Mouse (Mus musculus): Measurements from ENCODE around the gene Sbk2. TPM values are rescaled to one million over a fixed set of nuclear protein-coding genes. Genes with fewer than 3 reads are reported as not detected.
A peak's percentile ranks its signal among the peaks of the same experiment; 100 is the strongest.

Gene Sbk2
- polyA plus RNA-seq, 1 experiment, result 0.58 TPM

DNA sequence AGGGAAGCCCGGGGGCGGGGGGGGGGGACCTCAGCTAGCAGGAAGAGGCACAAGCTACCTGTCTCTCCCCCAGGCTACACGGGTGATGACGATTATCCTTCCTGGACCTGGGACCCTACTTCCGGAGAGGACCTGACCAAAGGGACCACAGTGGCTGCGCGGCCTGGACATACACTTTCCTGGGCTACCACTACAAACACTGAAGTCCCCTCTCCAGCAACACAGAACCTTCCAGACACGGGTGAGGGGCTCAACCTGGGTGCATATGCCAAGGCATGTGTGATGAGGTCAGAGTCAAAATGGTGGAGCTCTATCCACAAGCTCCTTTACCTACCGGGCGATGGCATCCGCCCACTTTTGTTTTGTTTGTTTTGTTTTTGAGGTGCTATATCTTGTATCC, 26.8 kb downstream of the Sbk2 start:
- Histone ChIP-seq H3K27ac (ENCODE audit: insufficient read depth, low read depth, low read length) (no peak overlapping the region), H3K4me1 (ENCODE audit: control insufficient read depth, insufficient read depth, low read length) (no peaks in the 10 kb centered on the region), H3K4me3 (ENCODE audit: insufficient read depth, low read length) (no peak overlapping the region)
- TF ChIP-seq CTCF (IDR thresholded peaks at IDR 0.05; ENCODE audit: low read depth, low read length) (no peak), POLR2A (IDR thresholded peaks at IDR 0.05; ENCODE audit: borderline replicate concordance, low read depth, low read length) (no peak)

DNA sequence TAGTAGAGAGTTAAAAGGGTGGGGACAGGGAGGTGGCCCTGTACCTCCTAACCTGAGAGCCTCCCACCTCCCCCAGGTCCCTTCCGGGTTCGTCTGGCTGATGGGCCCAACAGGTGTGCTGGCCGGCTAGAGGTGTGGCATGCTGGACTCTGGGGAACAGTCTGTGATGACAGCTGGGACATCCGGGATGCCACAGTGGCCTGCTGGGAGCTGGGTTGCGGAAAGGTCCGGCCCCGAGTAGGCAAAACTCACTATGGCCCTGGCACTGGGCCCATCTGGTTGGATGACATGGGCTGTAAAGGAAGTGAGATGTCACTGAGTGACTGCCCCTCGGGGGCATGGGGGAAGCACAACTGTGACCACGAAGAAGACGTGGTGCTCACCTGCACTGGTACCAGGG, 27.4 kb downstream of the Sbk2 start:
- no peak for TF ChIP-seq CTCF (IDR thresholded peaks at IDR 0.05; ENCODE audit: low read depth, low read length)
- TF ChIP-seq POLR2A (IDR thresholded peaks at IDR 0.05; ENCODE audit: borderline replicate concordance, low read depth, low read length), result no peak
- Histone ChIP-seq H3K27ac (ENCODE audit: insufficient read depth, low read depth, low read length) (no peak overlapping the region), H3K4me3 (ENCODE audit: insufficient read depth, low read length) (no peak overlapping the region), H3K4me1 (ENCODE audit: control insufficient read depth, insufficient read depth, low read length) (no peaks in the 10 kb centered on the region)

DNA sequence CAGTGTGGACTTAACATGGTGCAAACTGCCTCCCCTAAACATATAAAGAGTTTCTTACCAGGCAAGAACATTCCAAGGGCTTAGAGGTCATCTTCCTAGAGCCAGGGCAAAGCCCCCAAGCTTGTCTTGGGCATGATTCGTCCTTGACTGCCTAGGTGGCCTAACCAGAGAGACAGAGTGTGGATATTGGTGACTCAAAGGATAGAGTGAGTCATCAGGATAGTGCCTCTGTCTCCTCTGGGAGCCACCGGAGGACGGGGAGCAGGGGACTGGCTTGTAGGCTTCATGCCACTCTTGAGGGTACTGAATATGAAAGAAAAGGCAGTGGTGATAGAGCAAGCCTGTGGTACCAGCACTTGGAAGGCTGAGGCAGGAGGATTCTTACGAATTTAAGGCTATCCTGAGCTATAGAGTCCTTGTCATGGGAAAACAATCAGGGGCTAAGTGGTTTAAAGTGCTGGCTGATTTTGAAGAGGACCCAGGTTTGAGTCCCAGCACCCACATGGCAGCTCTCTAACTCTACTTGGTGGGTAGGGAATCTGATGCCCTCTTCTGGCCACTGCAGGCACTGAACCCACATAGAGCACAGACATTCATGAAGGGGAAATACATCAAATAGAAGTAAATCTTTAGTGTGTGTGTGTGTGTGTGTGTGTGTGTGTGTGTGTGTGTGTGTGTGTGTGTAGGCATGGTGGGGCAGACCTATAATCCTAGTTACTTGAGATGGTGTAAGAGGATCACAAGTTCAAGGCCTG, 29.9 kb downstream of the Sbk2 start:
- no peaks in the 10 kb centered on the region for H3K4me1 ChIP-seq (ENCODE audit: control insufficient read depth, insufficient read depth, low read length)
- no peak for TF ChIP-seq POLR2A (IDR thresholded peaks at IDR 0.05; ENCODE audit: borderline replicate concordance, low read depth, low read length)
- no peak for TF ChIP-seq CTCF (IDR thresholded peaks at IDR 0.05; ENCODE audit: low read depth, low read length)
- H3K4me3 ChIP-seq (ENCODE audit: insufficient read depth, low read length), result no peak overlapping the region
- H3K27ac ChIP-seq (ENCODE audit: insufficient read depth, low read depth, low read length), result no peak overlapping the region

DNA sequence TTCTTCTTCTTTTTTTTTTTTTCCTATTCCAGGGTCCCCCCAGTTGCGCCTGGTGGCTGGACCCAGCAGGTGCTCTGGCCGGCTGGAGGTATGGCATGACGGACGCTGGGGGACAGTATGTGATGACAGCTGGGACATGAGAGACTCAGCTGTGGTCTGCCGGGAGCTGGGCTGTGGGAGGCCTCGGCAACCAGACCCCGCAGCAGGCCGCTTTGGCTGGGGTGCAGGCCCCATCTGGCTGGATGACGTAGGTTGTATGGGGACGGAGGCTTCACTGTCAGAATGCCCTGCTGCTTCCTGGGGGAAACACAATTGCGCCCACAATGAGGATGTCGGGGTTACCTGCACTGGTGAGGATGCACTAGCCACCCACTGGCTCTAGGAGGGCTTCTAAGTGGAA, 31.1 kb downstream of the Sbk2 start:
- no peak overlapping the region for H3K27ac ChIP-seq (ENCODE audit: insufficient read depth, low read depth, low read length)
- TF ChIP-seq POLR2A (IDR thresholded peaks at IDR 0.05; ENCODE audit: borderline replicate concordance, low read depth, low read length) (no peak), CTCF (IDR thresholded peaks at IDR 0.05; ENCODE audit: low read depth, low read length) (no peak)
- H3K4me3 ChIP-seq (ENCODE audit: insufficient read depth, low read length), result no peak overlapping the region
- no peaks in the 10 kb centered on the region for H3K4me1 ChIP-seq (ENCODE audit: control insufficient read depth, insufficient read depth, low read length)

DNA sequence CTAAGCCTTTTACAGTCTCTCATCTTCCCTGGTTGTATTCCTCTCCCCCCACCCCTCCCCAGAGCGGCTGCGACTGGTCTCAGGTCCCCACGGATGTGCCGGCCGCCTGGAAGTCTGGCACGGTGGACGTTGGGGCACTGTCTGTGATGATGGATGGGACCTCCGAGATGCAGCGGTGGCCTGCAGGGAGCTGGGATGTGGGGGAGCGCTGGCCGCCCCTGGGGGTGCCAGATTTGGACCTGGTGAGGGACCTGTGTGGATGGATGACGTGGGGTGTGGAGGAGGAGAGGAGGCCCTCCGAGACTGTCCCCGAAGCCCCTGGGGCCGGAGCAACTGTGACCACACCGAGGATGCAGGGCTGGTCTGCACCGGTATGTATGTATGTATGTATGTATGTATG, 35.9 kb downstream of the Sbk2 start:
- H3K27ac ChIP-seq (ENCODE audit: insufficient read depth, low read depth, low read length), result no peak overlapping the region
- peaks cover 16% of the 10 kb centered on the region for H3K4me1 ChIP-seq (ENCODE audit: control insufficient read depth, insufficient read depth, low read length)
- TF ChIP-seq POLR2A (IDR thresholded peaks at IDR 0.05; ENCODE audit: borderline replicate concordance, low read depth, low read length) (no peak), CTCF (IDR thresholded peaks at IDR 0.05; ENCODE audit: low read depth, low read length) (no peak)
- H3K4me3 ChIP-seq (ENCODE audit: insufficient read depth, low read length), result no peak overlapping the region

DNA sequence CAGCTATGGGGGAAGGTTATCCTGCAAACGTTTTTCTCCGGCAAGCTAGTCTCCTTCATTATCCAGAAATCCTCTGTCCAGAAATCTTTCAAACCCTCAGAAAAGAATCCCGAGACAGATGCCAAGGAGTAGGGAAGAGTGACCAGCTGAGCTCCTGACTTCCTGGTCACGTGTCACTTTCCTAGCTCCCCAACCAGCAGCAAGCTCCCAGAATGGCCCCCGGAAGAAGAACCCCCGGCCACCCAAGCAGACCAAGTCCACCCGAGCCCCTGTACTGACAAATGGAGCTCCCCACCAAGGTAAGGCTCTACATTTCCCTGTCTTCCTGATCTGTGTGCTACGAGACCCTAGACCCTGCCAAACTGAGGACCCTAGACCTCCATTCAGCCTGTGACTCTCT, 36.5 kb downstream of the Sbk2 start:
- no peak overlapping the region for H3K4me3 ChIP-seq (ENCODE audit: insufficient read depth, low read length)
- TF ChIP-seq CTCF (IDR thresholded peaks at IDR 0.05; ENCODE audit: low read depth, low read length) (no peak), POLR2A (IDR thresholded peaks at IDR 0.05; ENCODE audit: borderline replicate concordance, low read depth, low read length) (no peak)
- no peak overlapping the region for H3K27ac ChIP-seq (ENCODE audit: insufficient read depth, low read depth, low read length)
- H3K4me1 ChIP-seq (ENCODE audit: control insufficient read depth, insufficient read depth, low read length), result peaks cover 16% of the 10 kb centered on the region

DNA sequence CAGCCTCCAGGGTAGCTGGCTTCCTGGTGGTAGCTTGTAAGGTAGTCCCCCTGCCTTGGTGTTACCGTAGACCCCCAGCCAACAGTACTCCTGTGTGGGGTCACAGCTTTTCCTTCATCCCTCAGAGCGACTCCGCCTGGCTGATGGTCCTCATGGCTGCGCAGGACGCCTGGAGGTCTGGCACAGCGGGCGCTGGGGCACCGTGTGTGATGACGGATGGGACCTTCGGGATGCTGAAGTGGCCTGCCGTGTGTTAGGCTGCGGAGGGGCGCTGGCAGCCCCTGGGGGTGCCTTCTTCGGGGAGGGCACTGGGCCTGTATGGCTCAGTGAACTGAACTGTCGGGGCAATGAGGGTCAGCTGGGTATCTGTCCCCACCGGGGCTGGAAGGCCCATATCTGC, 37.4 kb downstream of the Sbk2 start:
- H3K27ac ChIP-seq (ENCODE audit: insufficient read depth, low read depth, low read length), result no peak overlapping the region
- TF ChIP-seq POLR2A (IDR thresholded peaks at IDR 0.05; ENCODE audit: borderline replicate concordance, low read depth, low read length), result no peak
- TF ChIP-seq CTCF (IDR thresholded peaks at IDR 0.05; ENCODE audit: low read depth, low read length), result no peak
- peaks cover 19% of the 10 kb centered on the region for H3K4me1 ChIP-seq (ENCODE audit: control insufficient read depth, insufficient read depth, low read length)
- no peak overlapping the region for H3K4me3 ChIP-seq (ENCODE audit: insufficient read depth, low read length)

DNA sequence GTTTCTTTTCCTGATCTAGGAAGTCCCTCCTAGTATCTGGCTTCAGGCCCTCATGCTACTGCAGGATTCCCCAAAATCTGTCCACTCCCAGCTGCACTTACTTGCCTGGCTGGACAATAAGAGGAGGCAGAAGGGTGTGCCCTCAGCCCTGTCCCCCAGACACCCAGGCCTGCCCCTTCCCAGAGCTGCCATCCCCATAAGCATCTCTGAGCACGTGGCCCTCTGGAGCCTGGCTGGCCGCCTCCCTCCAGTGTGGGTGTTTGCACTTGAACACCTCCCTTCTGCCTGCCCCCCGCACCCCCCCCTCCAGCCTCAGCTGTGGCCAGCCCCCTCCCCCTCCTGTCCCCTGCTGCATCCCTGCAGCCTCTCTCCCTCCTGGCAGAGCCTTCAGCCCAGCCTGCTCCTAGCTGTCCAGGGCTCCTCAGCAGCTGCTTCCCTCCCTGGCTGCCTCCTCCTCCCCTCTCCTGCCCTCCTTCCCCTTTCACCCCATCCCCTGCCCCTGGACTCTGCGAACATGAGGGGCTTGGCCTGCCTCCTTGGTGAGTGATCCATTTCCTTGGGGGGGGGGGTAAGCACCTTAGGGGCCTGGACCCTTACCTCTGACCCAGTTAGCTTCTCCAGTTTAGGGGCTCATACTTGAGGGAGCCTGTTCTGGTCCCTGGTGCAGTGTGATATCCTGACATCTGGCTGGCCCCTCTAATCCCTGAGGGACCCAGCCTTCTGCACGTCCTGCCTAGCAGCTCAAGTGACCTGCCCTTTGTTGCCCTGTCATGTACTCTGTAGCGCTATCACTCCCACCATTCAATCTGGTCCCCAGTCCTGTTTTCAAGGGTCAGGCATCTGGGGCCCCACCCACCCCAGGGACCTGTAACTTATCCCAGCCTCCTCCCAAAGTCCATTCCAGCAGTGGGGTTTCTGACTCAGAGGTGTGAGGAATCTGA, 38.5 kb downstream of the Sbk2 start, which contains the start of gene Ssc5d:
TSS of gene Ssc5d (plus strand) at position 345 of the 941 bp plus-strand sequence.
- H3K4me1 ChIP-seq (ENCODE audit: control insufficient read depth, insufficient read depth, low read length), result peaks cover 27% of the 10 kb centered on the region
- H3K4me3 ChIP-seq (ENCODE audit: insufficient read depth, low read length), result peak within 1 kb of the TSS; percentile 33
- H3K27ac ChIP-seq (ENCODE audit: insufficient read depth, low read depth, low read length), result peak within 1 kb of the TSS; percentile 82
- no peak for TF ChIP-seq POLR2A (IDR thresholded peaks at IDR 0.05; ENCODE audit: borderline replicate concordance, low read depth, low read length)
- TF ChIP-seq CTCF (IDR thresholded peaks at IDR 0.05; ENCODE audit: low read depth, low read length), result no peak

DNA sequence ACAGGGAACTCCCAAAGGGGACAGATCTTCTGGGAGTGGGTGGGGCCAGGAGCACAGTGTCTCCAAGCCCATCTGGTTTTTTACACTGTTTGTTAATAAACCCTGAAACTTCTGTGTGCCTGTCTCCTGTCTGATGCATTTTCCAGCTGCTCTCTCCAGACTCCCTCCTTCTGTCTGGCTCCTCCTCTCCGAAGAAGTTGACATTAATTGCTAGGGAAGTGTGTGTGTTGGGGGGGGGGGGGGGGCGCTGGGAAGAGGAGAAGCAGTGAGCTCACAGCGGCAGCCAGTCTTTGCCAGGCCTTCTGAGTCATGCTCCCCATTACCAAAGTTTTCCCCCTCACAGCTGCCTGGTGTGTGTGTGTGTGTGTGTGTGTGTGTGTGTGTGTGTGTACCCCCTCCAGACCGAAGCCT, 39.3 kb downstream of the Sbk2 start:
- H3K27ac ChIP-seq (ENCODE audit: insufficient read depth, low read depth, low read length), result peak overlapping the region; percentile 82
- peak overlapping the region; percentile 33 for H3K4me3 ChIP-seq (ENCODE audit: insufficient read depth, low read length)
- no peak for TF ChIP-seq POLR2A (IDR thresholded peaks at IDR 0.05; ENCODE audit: borderline replicate concordance, low read depth, low read length)
- no peak for TF ChIP-seq CTCF (IDR thresholded peaks at IDR 0.05; ENCODE audit: low read depth, low read length)
- H3K4me1 ChIP-seq (ENCODE audit: control insufficient read depth, insufficient read depth, low read length), result peaks cover 27% of the 10 kb centered on the region

DNA sequence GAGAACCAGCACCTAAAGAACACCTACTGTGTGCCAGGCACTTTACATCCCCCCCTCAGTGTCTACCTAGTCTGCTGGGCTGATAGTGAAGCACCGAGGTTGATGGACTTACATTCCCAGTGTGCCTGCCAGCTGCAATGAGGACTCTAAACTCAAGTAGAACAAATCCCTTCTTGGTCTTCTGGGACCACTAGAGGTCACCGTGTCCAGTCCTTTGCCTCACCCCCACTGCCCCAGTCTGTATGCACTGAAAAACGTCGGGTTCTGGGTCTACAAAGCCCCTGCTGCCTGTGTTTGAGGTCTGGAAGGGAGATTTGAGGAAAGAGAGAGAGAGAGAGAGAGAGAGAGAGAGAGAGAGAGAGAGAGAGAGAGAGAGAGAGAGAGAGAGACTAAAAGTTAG, 39.7 kb downstream of the Sbk2 start:
- Histone ChIP-seq H3K4me3 (ENCODE audit: insufficient read depth, low read length) (no peak overlapping the region), H3K27ac (ENCODE audit: insufficient read depth, low read depth, low read length) (peak overlapping the region; percentile 15; the same call in 1 of the 2 replicates), H3K4me1 (ENCODE audit: control insufficient read depth, insufficient read depth, low read length) (peaks cover 27% of the 10 kb centered on the region)
- TF ChIP-seq POLR2A (IDR thresholded peaks at IDR 0.05; ENCODE audit: borderline replicate concordance, low read depth, low read length), result no peak
- TF ChIP-seq CTCF (IDR thresholded peaks at IDR 0.05; ENCODE audit: low read depth, low read length), result no peak

Data from bone marrow macrophage, adult 2 months (primary cell).